Mouse (Mus musculus): ENCODE data around the gene Grik1. TPM values are rescaled to one million over a fixed set of nuclear protein-coding genes. Genes with fewer than 3 reads are reported as not detected.
A peak's percentile ranks its signal among the peaks of the same experiment; 100 is the strongest.

Gene Grik1
- polyA plus RNA-seq (2014; fragmentation: Nextera tagmentation; extraction: Ambion mirVana) = 1.4 and 2.2 TPM in 2 replicates

DNA sequence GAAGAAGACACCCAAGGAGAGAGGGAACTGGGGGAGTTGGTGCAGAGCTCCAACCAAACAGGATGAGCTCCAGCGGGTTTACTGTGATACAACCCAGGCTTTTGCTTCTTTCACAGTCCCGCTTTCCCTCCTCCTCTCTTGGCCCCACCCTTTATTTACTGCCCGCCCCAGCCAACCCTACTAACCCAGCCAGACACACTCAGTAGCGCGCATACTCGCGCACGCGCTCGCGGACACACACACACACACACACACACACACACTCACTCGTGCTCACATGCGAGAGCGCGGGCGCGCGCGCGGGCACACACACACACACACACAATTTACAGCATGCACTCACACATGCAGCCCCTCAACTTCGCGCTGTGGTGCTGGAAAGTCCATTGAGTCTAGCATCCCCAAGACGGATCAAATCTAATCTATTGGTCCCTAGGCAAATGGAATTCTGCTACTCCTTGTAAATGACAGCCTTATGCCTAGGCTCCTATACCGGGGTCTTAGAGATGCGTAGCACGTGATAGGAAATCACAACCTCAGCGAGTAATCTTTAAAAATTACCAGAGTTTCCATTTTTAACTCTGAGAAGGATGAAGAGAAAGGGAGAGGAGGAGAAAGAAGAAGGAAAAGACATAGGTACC lies at the start of gene Grik1:
Gene Grik1, minus strand, starts transcription at position 134 of the 641 bp plus-strand sequence.
- Histone ChIP-seq H3K36me3 (ENCODE audit: control insufficient read depth, insufficient read depth, low read length) (no peaks in the 10 kb centered on the region), H3K4me2 (replicated peaks; ENCODE audit: low read depth, low read length) (peak within 1 kb of the TSS; percentile 94), H3K9me3 (ENCODE audit: control insufficient read depth, low read length) (no peaks in the 10 kb centered on the region), H3K9ac (ENCODE audit: low read depth, low read length) (peak within 1 kb of the TSS; percentile 38; the same call in 1 of the 2 replicates), H3K4me1 (ENCODE audit: control insufficient read depth, insufficient read depth, low read length) (no peaks in the 10 kb centered on the region), H3K4me3 (ENCODE audit: low read length) (peak within 1 kb of the TSS; percentile 47), H3K27ac (ENCODE audit: low read depth, low read length) (no peak within 1 kb of the TSS), H3K27me3 (ENCODE audit: control insufficient read depth, insufficient read depth, low read length) (peaks cover 30% of the 10 kb centered on the region)
- under 1% methylated on average over 27 of the region's 27 CpGs for WGBS
- ATAC-seq (ENCODE audit: low FRiP score, low TSS enrichment) = peak; percentile 92

DNA sequence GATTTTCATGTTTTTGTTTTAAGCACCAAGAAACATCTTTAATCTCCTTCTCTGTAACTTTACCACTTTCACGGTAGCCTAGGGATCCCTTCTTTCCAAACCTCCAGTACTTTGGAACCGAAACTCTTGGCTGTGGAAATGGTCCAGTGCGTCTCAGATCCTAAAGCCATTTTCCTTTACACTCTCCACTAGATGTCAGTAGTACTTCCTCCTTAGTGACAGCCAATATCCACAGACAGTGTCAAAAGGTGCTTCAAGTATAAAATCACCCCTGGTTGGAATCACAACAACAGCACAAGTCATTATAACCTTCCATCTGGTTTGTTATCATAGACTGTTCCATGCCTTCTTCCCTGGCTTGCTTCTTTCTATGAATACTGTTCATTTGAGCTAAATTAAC lies 4.1 kb upstream of the Grik1 start:
- no peak for ATAC-seq (ENCODE audit: low FRiP score, low TSS enrichment)
- Histone ChIP-seq H3K9ac (ENCODE audit: low read depth, low read length) (no peak overlapping the region), H3K4me3 (ENCODE audit: low read length) (no peak overlapping the region), H3K36me3 (ENCODE audit: control insufficient read depth, insufficient read depth, low read length) (no peaks in the 10 kb centered on the region), H3K27ac (ENCODE audit: low read depth, low read length) (no peak overlapping the region), H3K4me1 (ENCODE audit: control insufficient read depth, insufficient read depth, low read length) (no peaks in the 10 kb centered on the region), H3K9me3 (ENCODE audit: control insufficient read depth, low read length) (no peaks in the 10 kb centered on the region), H3K4me2 (replicated peaks; ENCODE audit: low read depth, low read length) (no peak overlapping the region), H3K27me3 (ENCODE audit: control insufficient read depth, insufficient read depth, low read length) (peaks cover 10% of the 10 kb centered on the region)
- 50% methylated on average over 3 of the region's 3 CpGs for WGBS

DNA sequence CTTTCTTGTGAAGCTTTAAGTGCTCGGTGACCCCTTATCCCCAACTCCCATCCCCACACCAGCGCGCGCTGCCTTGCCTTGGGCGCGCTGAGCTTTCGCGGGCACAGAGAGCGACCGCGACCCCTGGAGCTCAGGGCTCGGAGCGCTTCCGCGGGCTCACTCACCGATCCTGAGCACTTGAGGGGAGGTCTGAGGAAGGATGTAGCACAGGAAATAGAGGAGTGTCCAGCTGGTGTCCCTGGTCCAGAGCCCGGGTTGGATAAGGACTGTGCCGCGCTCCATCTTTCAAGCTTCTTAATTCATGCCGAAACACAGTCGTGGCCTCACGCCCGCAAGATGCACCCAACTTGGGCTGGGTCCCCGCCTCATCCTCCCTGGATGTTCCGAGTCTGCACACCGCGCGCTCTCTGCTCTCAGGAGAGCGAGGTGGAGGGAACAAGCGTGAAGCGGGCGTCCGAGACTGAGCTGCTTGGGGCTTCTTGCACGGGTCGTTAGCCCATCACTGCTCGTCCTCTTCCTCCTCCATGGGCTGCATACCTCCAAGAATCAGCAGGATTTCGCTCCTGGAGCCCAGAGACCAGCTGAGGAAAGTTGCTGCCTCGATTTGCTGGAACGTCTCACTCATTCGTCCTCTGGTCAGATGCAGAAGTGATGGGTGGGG lies 514 bp downstream of the Grik1 start:
- Histone ChIP-seq H3K27me3 (ENCODE audit: control insufficient read depth, insufficient read depth, low read length) (peaks cover 30% of the 10 kb centered on the region), H3K36me3 (ENCODE audit: control insufficient read depth, insufficient read depth, low read length) (no peaks in the 10 kb centered on the region), H3K9ac (ENCODE audit: low read depth, low read length) (peak overlapping the region; percentile 38; the same call in 1 of the 2 replicates), H3K4me1 (ENCODE audit: control insufficient read depth, insufficient read depth, low read length) (no peaks in the 10 kb centered on the region), H3K4me3 (ENCODE audit: low read length) (peak overlapping the region; percentile 47), H3K4me2 (replicated peaks; ENCODE audit: low read depth, low read length) (peak overlapping the region; percentile 94), H3K9me3 (ENCODE audit: control insufficient read depth, low read length) (no peaks in the 10 kb centered on the region), H3K27ac (ENCODE audit: low read depth, low read length) (no peak overlapping the region)
- under 1% methylated on average over 40 of the region's 40 CpGs for WGBS
- ATAC-seq (ENCODE audit: low FRiP score, low TSS enrichment) = peak; percentile 77

DNA sequence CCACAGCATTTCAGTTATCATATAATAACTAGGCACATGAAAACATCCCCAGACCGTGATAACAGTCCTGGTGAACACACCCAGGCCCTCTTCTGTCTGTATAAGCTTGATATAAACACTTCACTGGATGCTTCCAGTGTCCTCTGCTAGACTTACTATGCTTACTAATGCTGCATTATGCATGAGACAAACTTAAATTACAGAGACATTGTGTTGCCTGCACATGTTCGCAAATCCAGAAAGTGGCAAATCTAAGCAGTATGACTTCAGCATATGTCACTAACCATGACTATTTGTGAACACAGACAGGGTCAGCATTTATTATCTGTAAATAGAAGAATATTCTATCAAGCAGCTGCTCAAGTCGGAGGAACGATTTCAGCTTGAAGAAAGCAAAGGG lies 31.7 kb downstream of the Grik1 start:
- no peak overlapping the region for H3K9ac ChIP-seq (ENCODE audit: low read depth, low read length)
- H3K36me3 ChIP-seq (ENCODE audit: control insufficient read depth, insufficient read depth, low read length) = no peaks in the 10 kb centered on the region
- no peak for ATAC-seq (ENCODE audit: low FRiP score, low TSS enrichment)
- H3K9me3 ChIP-seq (ENCODE audit: control insufficient read depth, low read length) = no peaks in the 10 kb centered on the region
- no peak overlapping the region for H3K4me2 ChIP-seq (replicated peaks; ENCODE audit: low read depth, low read length)
- no peak overlapping the region for H3K27ac ChIP-seq (ENCODE audit: low read depth, low read length)
- no peaks in the 10 kb centered on the region for H3K4me1 ChIP-seq (ENCODE audit: control insufficient read depth, insufficient read depth, low read length)
- 82% methylated on average over 4 of the region's 4 CpGs for whole genome bisulfite sequencing
- H3K27me3 ChIP-seq (ENCODE audit: control insufficient read depth, insufficient read depth, low read length) = no peaks in the 10 kb centered on the region
- no peak overlapping the region for H3K4me3 ChIP-seq (ENCODE audit: low read length)

DNA sequence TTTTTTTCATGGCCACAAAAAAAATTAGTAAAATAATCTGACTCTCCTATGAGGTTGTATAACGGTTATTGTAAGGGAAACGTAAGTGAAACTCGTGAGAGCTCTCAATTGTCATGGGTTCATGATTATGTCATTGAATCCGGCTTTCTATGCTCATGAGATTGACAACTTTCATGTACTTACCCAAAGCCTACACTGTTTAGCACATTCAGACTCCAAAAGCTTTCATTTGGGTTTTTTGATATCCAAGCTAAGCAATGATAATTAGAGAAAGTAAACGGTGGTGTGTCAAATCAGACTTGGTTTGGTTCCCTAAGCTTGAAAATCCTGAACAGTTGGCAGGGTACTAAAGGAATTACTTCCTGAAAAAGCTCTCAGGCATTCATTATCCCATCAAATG lies 33.0 kb downstream of the Grik1 start:
- H3K9ac ChIP-seq (ENCODE audit: low read depth, low read length) = no peak overlapping the region
- H3K4me3 ChIP-seq (ENCODE audit: low read length) = no peak overlapping the region
- no peaks in the 10 kb centered on the region for H3K4me1 ChIP-seq (ENCODE audit: control insufficient read depth, insufficient read depth, low read length)
- H3K27ac ChIP-seq (ENCODE audit: low read depth, low read length) = no peak overlapping the region
- WGBS = 77% methylated on average over 5 of the region's 5 CpGs
- ATAC-seq (ENCODE audit: low FRiP score, low TSS enrichment) = no peak
- H3K27me3 ChIP-seq (ENCODE audit: control insufficient read depth, insufficient read depth, low read length) = no peaks in the 10 kb centered on the region
- no peak overlapping the region for H3K4me2 ChIP-seq (replicated peaks; ENCODE audit: low read depth, low read length)
- no peaks in the 10 kb centered on the region for H3K9me3 ChIP-seq (ENCODE audit: control insufficient read depth, low read length)
- H3K36me3 ChIP-seq (ENCODE audit: control insufficient read depth, insufficient read depth, low read length) = no peaks in the 10 kb centered on the region

DNA sequence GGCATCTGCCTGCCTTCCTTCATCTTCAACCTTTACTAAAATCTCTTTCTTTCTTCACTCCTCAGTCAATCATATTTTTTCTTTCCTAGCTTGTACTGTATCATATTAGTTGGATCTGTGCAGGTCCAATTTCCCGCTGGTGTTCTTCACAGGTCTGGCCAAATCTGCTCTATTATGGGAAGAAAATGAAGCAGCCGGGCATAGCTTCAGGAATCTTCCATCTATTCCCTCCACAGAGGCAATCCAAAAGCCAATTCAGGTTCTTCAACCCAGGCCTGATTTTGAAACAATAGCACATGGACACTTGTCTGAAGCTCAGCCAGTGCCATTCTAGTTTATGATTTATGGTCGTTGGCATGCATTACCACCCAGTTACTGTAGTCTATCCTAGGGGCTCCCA lies 34.0 kb downstream of the Grik1 start:
- no peak overlapping the region for H3K9ac ChIP-seq (ENCODE audit: low read depth, low read length)
- no peak overlapping the region for H3K27ac ChIP-seq (ENCODE audit: low read depth, low read length)
- no peak overlapping the region for H3K4me3 ChIP-seq (ENCODE audit: low read length)
- no peaks in the 10 kb centered on the region for H3K9me3 ChIP-seq (ENCODE audit: control insufficient read depth, low read length)
- H3K4me1 ChIP-seq (ENCODE audit: control insufficient read depth, insufficient read depth, low read length) = no peaks in the 10 kb centered on the region
- no peak overlapping the region for H3K4me2 ChIP-seq (replicated peaks; ENCODE audit: low read depth, low read length)
- no peak for ATAC-seq (ENCODE audit: low FRiP score, low TSS enrichment)
- no peaks in the 10 kb centered on the region for H3K27me3 ChIP-seq (ENCODE audit: control insufficient read depth, insufficient read depth, low read length)
- 84% methylated on average over 3 of the region's 3 CpGs for WGBS
- H3K36me3 ChIP-seq (ENCODE audit: control insufficient read depth, insufficient read depth, low read length) = no peaks in the 10 kb centered on the region

DNA sequence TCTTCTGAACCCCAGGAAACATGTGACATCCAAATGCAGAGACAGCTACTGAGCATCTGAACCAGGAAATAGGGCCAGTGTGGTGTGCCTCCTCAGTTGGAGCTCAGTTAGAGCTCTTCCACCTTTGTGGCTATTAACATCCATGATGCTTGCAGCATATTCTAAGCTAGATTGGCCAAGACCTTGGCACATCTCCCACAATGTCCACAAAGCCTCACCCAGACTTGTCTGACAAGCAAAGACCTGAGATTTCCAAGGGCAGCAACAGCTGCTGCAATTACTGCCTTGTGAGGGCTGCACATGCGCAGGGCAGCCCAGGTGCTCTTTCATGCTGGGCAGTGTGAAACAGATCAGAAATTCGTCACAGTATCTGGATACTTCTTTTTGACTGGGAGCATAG lies 37.4 kb downstream of the Grik1 start:
- Histone ChIP-seq H3K9ac (ENCODE audit: low read depth, low read length) (no peak overlapping the region), H3K9me3 (ENCODE audit: control insufficient read depth, low read length) (no peaks in the 10 kb centered on the region), H3K27me3 (ENCODE audit: control insufficient read depth, insufficient read depth, low read length) (no peaks in the 10 kb centered on the region), H3K4me1 (ENCODE audit: control insufficient read depth, insufficient read depth, low read length) (no peaks in the 10 kb centered on the region), H3K4me3 (ENCODE audit: low read length) (no peak overlapping the region), H3K27ac (ENCODE audit: low read depth, low read length) (no peak overlapping the region), H3K36me3 (ENCODE audit: control insufficient read depth, insufficient read depth, low read length) (no peaks in the 10 kb centered on the region), H3K4me2 (replicated peaks; ENCODE audit: low read depth, low read length) (no peak overlapping the region)
- 82% methylated on average over 2 of the region's 2 CpGs for WGBS
- no peak for ATAC-seq (ENCODE audit: low FRiP score, low TSS enrichment)

DNA sequence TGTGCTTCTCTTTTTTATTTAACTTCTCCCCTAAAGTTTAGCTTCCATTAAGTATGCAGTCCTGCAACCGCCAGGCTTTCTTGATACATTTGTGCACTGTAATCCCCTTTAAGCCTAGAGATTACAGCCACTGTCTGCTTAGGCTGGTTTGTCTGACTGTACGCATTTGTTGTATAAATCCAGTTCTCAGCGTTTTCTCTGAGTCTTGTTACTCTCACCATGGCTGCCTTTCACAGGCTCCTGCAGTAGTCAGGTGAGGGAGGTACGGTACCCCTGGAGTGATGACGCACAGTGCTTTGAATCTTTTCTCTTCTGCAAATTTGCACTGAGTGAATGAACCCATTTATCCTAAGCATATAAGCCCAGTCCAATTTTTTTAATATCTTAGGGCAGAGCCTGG lies 39.0 kb downstream of the Grik1 start:
- Histone ChIP-seq H3K27me3 (ENCODE audit: control insufficient read depth, insufficient read depth, low read length) (no peaks in the 10 kb centered on the region), H3K9ac (ENCODE audit: low read depth, low read length) (no peak overlapping the region), H3K4me2 (replicated peaks; ENCODE audit: low read depth, low read length) (no peak overlapping the region), H3K27ac (ENCODE audit: low read depth, low read length) (no peak overlapping the region), H3K4me3 (ENCODE audit: low read length) (no peak overlapping the region), H3K36me3 (ENCODE audit: control insufficient read depth, insufficient read depth, low read length) (no peaks in the 10 kb centered on the region), H3K9me3 (ENCODE audit: control insufficient read depth, low read length) (no peaks in the 10 kb centered on the region), H3K4me1 (ENCODE audit: control insufficient read depth, insufficient read depth, low read length) (no peaks in the 10 kb centered on the region)
- no peak for ATAC-seq (ENCODE audit: low FRiP score, low TSS enrichment)
- 84% methylated on average over 5 of the region's 5 CpGs for WGBS

DNA sequence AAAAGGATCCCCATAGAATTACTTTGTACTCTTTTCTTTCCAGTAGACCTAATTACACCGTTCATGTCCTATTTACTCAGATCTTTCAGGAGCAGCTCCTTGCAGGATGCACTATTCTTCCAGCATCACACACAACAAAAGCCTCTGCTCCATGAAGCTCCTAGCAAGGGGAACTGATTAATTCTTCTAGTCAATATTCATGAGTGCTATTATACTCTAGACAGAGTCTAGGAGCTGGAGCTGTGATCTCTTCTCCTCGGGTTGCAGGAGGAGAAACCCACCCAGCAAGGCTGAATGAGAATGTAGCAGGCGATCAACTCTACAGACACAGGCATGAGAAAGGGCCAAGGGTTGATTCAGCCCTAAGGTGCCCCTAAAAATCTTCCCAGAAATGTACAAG lies 40.2 kb downstream of the Grik1 start:
- Histone ChIP-seq H3K4me2 (replicated peaks; ENCODE audit: low read depth, low read length) (no peak overlapping the region), H3K4me3 (ENCODE audit: low read length) (no peak overlapping the region), H3K4me1 (ENCODE audit: control insufficient read depth, insufficient read depth, low read length) (no peaks in the 10 kb centered on the region), H3K36me3 (ENCODE audit: control insufficient read depth, insufficient read depth, low read length) (no peaks in the 10 kb centered on the region), H3K9ac (ENCODE audit: low read depth, low read length) (no peak overlapping the region), H3K27ac (ENCODE audit: low read depth, low read length) (no peak overlapping the region), H3K27me3 (ENCODE audit: control insufficient read depth, insufficient read depth, low read length) (no peaks in the 10 kb centered on the region), H3K9me3 (ENCODE audit: control insufficient read depth, low read length) (no peaks in the 10 kb centered on the region)
- WGBS = 77% methylated on average over 3 of the region's 3 CpGs
- ATAC-seq (ENCODE audit: low FRiP score, low TSS enrichment) = no peak
